Mouse (Mus musculus): ENCODE results near the gene Gnb2. TPM values are rescaled to one million over a fixed set of nuclear protein-coding genes. Genes with fewer than 3 reads are reported as not detected.

Gene Gnb2
- polyA plus RNA-seq, 1 experiment from 2014 or later, result 294 TPM

GRCm38 (mm10) chr5:137510573-137511390, 22.5 kb downstream of the Gnb2 start:
- WGBS, result 1% methylated on average over 58 of the region's 83 CpGs
- Histone ChIP-seq H3K4me3 (peak overlapping the region; percentile 99), H3K27me3 (ENCODE audit: insufficient read depth, poor library complexity, severe bottlenecking) (no peaks in the 10 kb centered on the region), H3K9me3 (no peaks in the 10 kb centered on the region), H3K4me1 (peaks cover 44% of the 10 kb centered on the region), H3K36me3 (0 out of 2 replicates have a peak, but pooled peaks cover 2% of the 10 kb centered on the region), H3K27ac (peak overlapping the region; percentile 99)
- no peak for DNase-seq (ENCODE audit: low spot score)

DNA sequence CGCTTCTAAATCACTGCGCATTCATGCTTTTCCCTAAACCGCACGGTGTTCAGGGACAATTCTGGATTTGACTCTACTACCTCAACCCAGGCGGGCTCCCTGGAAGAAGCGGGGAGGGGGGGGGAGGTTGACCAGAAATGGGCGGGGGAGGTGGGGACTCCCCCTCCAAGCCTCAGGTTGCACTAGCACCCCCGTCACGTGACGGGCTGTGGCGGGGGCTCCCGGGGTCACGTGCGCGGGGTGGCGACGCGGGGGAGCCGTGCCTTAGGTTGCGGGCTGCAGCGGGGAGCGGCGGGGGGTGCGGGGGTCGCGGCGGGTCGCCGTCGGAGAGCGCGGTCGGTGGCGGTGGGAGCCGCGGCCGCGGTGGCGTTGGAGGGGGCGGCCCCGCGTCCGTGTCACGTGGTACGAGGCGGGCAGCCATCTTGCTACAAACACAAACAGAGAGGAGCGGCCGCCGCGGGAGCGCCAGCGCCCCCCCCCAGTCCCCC, 23.3 kb downstream of the Gnb2 start:
- Histone ChIP-seq H3K9me3 (no peaks in the 10 kb centered on the region), H3K4me3 (peak overlapping the region; percentile 99), H3K27ac (peak overlapping the region; percentile 99), H3K27me3 (ENCODE audit: insufficient read depth, poor library complexity, severe bottlenecking) (no peaks in the 10 kb centered on the region), H3K4me1 (peaks cover 44% of the 10 kb centered on the region), H3K36me3 (0 out of 2 replicates have a peak, but pooled peaks cover 2% of the 10 kb centered on the region)
- DNase-seq (ENCODE audit: low spot score), result peak; percentile 91
- WGBS, result 2% methylated on average over 28 of the region's 52 CpGs

GRCm38 (mm10) chr5:137504041-137504440, 29.3 kb downstream of the Gnb2 start:
- Histone ChIP-seq H3K27ac (no peak overlapping the region), H3K4me1 (peaks cover 12% of the 10 kb centered on the region; the same call in 1 of the 2 replicates), H3K27me3 (ENCODE audit: insufficient read depth, poor library complexity, severe bottlenecking) (no peaks in the 10 kb centered on the region), H3K9me3 (no peaks in the 10 kb centered on the region), H3K4me3 (no peak overlapping the region), H3K36me3 (peaks cover 12% of the 10 kb centered on the region; the same call in 1 of the 2 replicates)
- WGBS, result 83% methylated on average over 6 of the region's 6 CpGs
- DNase-seq (ENCODE audit: low spot score), result no peak

GRCm38 (mm10) chr5:137502667-137503110, 30.6 kb downstream of the Gnb2 start:
- Histone ChIP-seq H3K4me1 (peaks cover 12% of the 10 kb centered on the region; the same call in 1 of the 2 replicates), H3K4me3 (peak overlapping the region; percentile 76), H3K9me3 (no peaks in the 10 kb centered on the region), H3K27ac (peak overlapping the region; percentile 97), H3K36me3 (peaks cover 12% of the 10 kb centered on the region; the same call in 1 of the 2 replicates), H3K27me3 (ENCODE audit: insufficient read depth, poor library complexity, severe bottlenecking) (no peaks in the 10 kb centered on the region)
- 0% methylated on average over 30 of the region's 30 CpGs for WGBS
- DNase-seq (ENCODE audit: low spot score), result peak; percentile 96

DNA sequence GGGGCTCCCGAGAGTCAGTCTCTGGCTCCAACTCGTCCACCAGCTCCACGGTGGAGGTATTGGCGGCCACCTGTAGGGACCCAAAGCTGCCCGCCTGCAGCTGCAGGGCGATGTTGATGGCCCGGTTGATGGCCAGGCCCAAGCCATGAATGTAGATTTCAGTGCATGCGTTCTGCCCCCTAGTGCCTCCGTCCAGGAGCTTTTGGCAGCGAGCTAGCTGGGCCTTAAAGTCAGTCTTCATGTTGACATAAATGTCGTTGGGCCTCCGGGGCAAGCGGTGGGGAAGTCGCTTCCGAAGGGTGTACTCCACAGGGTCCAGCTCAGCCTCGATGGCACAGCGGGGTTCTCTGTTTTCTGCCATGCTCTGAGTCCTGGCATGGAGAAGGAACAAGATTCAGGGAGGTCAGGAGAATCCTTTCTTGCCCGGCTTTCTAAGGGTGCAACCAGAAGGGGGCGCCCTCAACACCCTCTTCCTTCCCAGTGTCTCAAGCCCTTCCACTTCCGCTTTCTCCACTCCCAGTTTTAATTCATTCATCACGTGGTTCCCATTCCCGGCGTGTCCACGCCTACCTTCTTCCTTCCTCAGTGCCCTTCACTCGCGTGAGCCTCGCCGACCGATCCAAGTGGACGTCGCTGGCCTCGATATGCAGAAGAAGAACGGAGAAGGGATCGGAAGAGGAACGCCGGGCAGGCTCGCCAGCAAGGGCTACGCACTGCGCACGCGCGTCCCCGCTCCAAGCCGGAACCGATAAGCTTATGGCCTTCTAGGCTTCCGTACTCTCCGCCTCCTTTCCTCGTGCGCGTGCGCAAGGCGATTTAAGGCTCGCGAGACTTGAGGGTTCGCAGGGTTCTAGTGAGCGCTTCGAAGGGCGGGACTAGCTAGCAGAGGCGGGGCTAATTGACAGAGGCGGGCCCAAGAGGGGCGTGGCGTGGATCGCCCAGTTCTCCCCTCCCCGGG, 31.3 kb downstream of the Gnb2 start, which contains the start of gene Pop7:
Gene Pop7 (minus strand): TSS at position 810 of the 958 bp plus-strand sequence.
- H3K27me3 ChIP-seq (ENCODE audit: insufficient read depth, poor library complexity, severe bottlenecking), result no peaks in the 10 kb centered on the region
- peak within 1 kb of the TSS; percentile 97 for H3K27ac ChIP-seq
- peak within 1 kb of the TSS; percentile 76 for H3K4me3 ChIP-seq
- H3K9me3 ChIP-seq, result no peaks in the 10 kb centered on the region
- peaks cover 12% of the 10 kb centered on the region; the same call in 1 of the 2 replicates for H3K4me1 ChIP-seq
- peak; percentile 99 for DNase-seq (ENCODE audit: low spot score)
- 3% methylated on average over 64 of the region's 64 CpGs for WGBS
- peaks cover 12% of the 10 kb centered on the region; the same call in 1 of the 2 replicates for H3K36me3 ChIP-seq

DNA sequence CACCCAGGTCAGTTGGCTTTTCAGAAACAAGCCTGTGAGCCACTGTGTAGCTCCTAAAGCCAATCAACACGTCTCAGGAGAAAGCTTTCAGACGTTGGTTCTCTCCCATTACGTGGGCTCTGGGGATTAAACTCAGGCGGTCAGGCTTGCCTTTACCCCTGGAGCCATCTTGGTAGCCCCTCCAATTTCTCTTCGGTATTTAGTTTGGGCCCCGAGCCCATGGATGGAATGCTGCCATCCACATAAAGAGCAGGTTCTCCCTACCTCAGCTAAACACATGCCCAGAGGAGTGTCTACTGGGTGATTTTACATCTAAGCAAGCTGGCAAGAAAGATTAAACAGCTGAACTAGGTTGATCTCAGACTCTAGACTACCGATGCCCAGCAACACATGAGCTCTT, 33.1 kb downstream of the Gnb2 start:
- 88% methylated on average over 7 of the region's 7 CpGs for WGBS
- DNase-seq (ENCODE audit: low spot score), result no peak
- Histone ChIP-seq H3K27ac (no peak overlapping the region), H3K27me3 (ENCODE audit: insufficient read depth, poor library complexity, severe bottlenecking) (no peaks in the 10 kb centered on the region), H3K4me1 (peaks cover 12% of the 10 kb centered on the region; the same call in 1 of the 2 replicates), H3K4me3 (no peak overlapping the region), H3K36me3 (peaks cover 12% of the 10 kb centered on the region; the same call in 1 of the 2 replicates), H3K9me3 (no peaks in the 10 kb centered on the region)

GRCm38 (mm10) chr5:137493831-137494230, 39.5 kb downstream of the Gnb2 start:
- DNase-seq (ENCODE audit: low spot score), result no peak
- no peak overlapping the region for H3K27ac ChIP-seq
- no peak overlapping the region for H3K4me3 ChIP-seq
- H3K36me3 ChIP-seq, result no peaks in the 10 kb centered on the region
- 71% methylated on average over 13 of the region's 13 CpGs for WGBS
- H3K4me1 ChIP-seq, result no peaks in the 10 kb centered on the region
- no peaks in the 10 kb centered on the region for H3K9me3 ChIP-seq
- no peaks in the 10 kb centered on the region for H3K27me3 ChIP-seq (ENCODE audit: insufficient read depth, poor library complexity, severe bottlenecking)

DNA sequence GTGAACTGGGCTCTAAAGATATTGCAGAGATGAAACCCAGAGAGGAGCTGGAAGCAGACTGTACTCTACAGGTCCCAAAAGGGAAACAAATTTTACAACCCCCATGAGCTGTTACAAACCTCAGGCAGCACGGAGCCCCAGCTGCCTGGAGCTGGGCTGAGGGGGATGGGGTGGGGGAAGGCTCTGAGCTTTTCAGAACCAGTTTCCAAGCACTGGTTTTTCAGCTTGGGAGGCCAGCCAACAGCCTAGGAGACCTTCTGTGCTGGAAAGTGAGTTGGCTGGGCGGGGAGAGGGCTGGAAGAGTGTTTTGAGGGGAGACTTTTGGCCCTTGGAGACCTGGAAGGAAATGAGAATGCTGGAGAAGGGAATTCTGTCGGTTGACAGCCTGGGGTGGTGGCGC, 41.8 kb downstream of the Gnb2 start:
- no peak overlapping the region for H3K27ac ChIP-seq
- no peak overlapping the region for H3K4me3 ChIP-seq
- no peaks in the 10 kb centered on the region for H3K4me1 ChIP-seq
- H3K27me3 ChIP-seq (ENCODE audit: insufficient read depth, poor library complexity, severe bottlenecking), result peaks cover 7% of the 10 kb centered on the region
- 56% methylated on average over 4 of the region's 4 CpGs for WGBS
- no peaks in the 10 kb centered on the region for H3K36me3 ChIP-seq
- no peaks in the 10 kb centered on the region for H3K9me3 ChIP-seq
- no peak for DNase-seq (ENCODE audit: low spot score)

DNA sequence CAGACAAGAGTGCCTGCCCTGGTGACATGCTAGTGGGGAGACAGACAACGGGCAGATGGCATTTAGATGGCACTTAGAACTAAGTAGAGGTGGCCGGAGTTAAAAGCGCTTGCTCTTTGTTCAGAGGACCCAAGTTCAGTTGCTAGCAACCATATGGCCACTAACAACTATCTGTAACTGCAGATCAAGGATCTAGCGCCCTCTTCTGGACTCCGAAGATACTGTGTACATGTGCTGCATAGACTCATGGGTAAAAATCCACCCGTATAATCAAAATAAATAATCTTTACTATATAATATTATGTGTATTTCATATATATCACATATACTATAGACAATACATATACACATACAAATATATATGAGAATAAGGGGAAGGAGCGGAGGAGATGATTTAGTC, 45.7 kb downstream of the Gnb2 start:
- H3K9me3 ChIP-seq, result no peaks in the 10 kb centered on the region
- peaks cover 9% of the 10 kb centered on the region for H3K4me1 ChIP-seq
- no peak for DNase-seq (ENCODE audit: low spot score)
- 79% methylated on average over 7 of the region's 7 CpGs for WGBS
- H3K27me3 ChIP-seq (ENCODE audit: insufficient read depth, poor library complexity, severe bottlenecking), result peaks cover 45% of the 10 kb centered on the region
- no peak overlapping the region for H3K27ac ChIP-seq
- no peak overlapping the region for H3K4me3 ChIP-seq
- no peaks in the 10 kb centered on the region for H3K36me3 ChIP-seq

DNA sequence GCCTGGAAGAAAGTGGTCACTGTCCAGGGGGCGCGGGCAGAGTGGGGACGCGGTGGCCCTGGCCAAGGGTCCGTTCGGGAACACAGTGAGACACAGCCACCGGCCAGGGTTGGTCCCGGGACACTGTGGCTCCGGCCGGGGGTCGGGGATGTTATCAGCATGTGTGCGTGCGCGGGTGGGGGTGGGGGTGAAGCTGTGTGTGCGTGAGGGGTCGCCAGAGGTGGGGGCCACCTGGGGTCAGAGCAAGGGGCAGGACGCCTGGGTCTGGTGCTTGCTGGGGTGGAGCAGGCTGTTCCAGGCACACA, 47.5 kb downstream of the Gnb2 start:
- WGBS, result 4% methylated on average over 17 of the region's 17 CpGs
- Histone ChIP-seq H3K36me3 (no peaks in the 10 kb centered on the region), H3K27me3 (ENCODE audit: insufficient read depth, poor library complexity, severe bottlenecking) (peaks cover 45% of the 10 kb centered on the region), H3K4me3 (peak overlapping the region; percentile 53), H3K4me1 (peaks cover 14% of the 10 kb centered on the region), H3K9me3 (no peaks in the 10 kb centered on the region), H3K27ac (no peak overlapping the region)
- no peak for DNase-seq (ENCODE audit: low spot score)

GRCm38 (mm10) chr5:137485071-137485850, 48.0 kb downstream of the Gnb2 start:
- WGBS, result 10% methylated on average over 30 of the region's 30 CpGs
- no peak for DNase-seq (ENCODE audit: low spot score)
- H3K4me3 ChIP-seq, result peak overlapping the region; percentile 53
- H3K27me3 ChIP-seq (ENCODE audit: insufficient read depth, poor library complexity, severe bottlenecking), result peaks cover 45% of the 10 kb centered on the region
- no peaks in the 10 kb centered on the region for H3K9me3 ChIP-seq
- no peak overlapping the region for H3K27ac ChIP-seq
- no peaks in the 10 kb centered on the region for H3K36me3 ChIP-seq
- peaks cover 14% of the 10 kb centered on the region for H3K4me1 ChIP-seq

- Histone ChIP-seq H3K9me3 (no peaks in the 10 kb centered on the region), H3K27me3 (ENCODE audit: insufficient read depth, poor library complexity, severe bottlenecking) (peaks cover 41% of the 10 kb centered on the region), H3K27ac (no peak overlapping the region), H3K36me3 (no peaks in the 10 kb centered on the region), H3K4me1 (peaks cover 14% of the 10 kb centered on the region), H3K4me3 (no peak overlapping the region)
- 44% methylated on average over 8 of the region's 8 CpGs for WGBS
- DNase-seq (ENCODE audit: low spot score), result no peak
Observed at GRCm38 (mm10) chr5:137481897-137482296, 51.4 kb downstream of the Gnb2 start.

All from heart, embryonic 10.5 days (tissue).